Mouse (Mus musculus) frontal cortex, adult 2 months (tissue): ENCODE data around the gene Mmaa. TPM values are rescaled to one million over a fixed set of nuclear protein-coding genes. Genes with fewer than 3 reads are reported as not detected.

Experiments
- DNase-seq, 2 experiments: peaks; one replicate each; pipeline ENCODE4 v3.0.0; 2022; ENCODE audit warnings: low spot score in 1 of 2; ENCODE audit errors: extremely low spot score in 1 of 2
- polyA plus RNA-seq: library from polyadenylated mRNA; depleted of rRNA; stranded (reverse); fragments of >200 nt; gene quantifications from 2 replicates; pipeline ENCODE4 v1.2.3, GENCODE M21; 2012; rRNA removed

Mmaa gene
- polyA plus RNA-seq, 1 experiment = 33.3 TPM

- no peak for DNase-seq
Measured at GRCm38 (mm10) chr8:79225586-79225985, 69.2 kb downstream of the Mmaa start.

- DNase-seq = no peak
Measured at GRCm38 (mm10) chr8:79224363-79224762, 70.4 kb downstream of the Mmaa start.

- DNase-seq = no peak
Measured at GRCm38 (mm10) chr8:79222752-79223141, 72.0 kb downstream of the Mmaa start.

- no peak for DNase-seq
Measured at GRCm38 (mm10) chr8:79222106-79222751, 72.5 kb downstream of the Mmaa start.

Other genes with a start within 250 kb of the Mmaa start
- not detected in 2 replicates for gene 1700011L22Rik, start 46.4 kb downstream of the Mmaa start, polyA plus RNA-seq
- 24.3 and 26.3 TPM in 2 replicates for gene Smad1, start 104.6 kb upstream of the Mmaa start, polyA plus RNA-seq